Mouse (Mus musculus) adrenal gland (tissue): ENCODE measurements around the gene Ppil6.

Experiments used
- intact Hi-C: fragments of 180-260 bp; cut with DNase I; formaldehyde crosslinking; loops from one replicate; pipeline ENCODE4 v1.15.1; 2025

The Ppil6 gene

DNA sequence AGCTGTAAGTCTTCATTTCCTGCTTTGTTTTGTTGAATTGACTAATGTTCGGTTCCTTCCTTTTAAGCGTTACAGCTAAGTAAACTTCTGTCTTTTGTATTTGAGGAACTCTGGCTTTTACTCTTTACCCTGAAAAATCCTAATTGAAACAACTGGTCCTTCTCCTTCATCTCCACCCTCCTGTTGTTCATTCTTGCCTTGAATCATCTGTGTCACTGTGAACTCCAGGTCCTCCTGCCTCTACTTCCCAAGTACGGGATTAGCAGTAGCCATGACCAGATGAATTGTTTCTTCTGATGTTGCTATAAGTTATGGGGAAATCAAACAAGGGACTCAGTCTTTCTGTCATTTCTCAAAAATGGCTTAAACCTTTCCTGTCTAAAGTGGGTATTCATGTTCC is 33.1 kb downstream of the Ppil6 start:
- intact Hi-C loops, result no loop called here

DNA sequence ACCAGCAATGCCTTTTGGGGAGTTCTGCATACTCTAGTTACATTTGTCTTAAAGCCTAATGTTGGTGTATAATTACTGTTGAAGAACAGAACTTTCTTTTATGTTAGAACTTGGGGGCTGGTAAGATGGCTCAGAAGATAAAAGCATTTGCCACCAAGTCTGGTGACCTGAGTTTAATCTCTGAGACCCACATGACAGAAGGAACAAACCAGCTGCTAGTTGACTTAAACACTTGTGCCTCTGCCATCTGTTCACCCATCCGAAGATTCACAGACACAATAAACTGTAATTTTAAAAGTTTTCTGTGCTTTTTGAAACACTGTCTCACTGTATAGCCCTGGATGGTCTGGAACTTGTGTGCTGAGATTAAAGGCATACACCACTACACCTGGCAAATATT is 35.5 kb downstream of the Ppil6 start:
- intact Hi-C loops, result no loop called here

DNA sequence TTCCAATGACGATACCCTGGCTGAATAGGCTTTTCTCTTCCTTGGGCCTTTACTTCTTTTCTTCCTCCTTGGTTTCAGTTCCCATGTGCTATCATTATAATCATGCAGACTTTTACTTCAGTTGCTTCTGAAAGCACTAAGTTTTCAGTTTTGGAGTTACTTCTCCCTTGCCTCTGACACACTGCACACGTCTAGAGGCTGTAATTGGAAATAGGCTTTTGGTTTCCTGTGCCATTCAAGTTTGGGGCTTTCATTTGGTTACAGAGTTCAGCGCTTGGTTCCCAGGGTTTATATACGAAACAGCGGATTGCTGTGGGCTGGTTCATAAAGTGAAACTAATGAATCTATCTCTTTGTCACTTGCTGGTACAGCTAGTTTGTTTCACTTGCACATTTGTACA is 39.7 kb downstream of the Ppil6 start:
- intact Hi-C loops, result no loop called here

- intact Hi-C loops, result no loop called here
Measured at GRCm38 (mm10) chr10:41535991-41536390, 45.8 kb downstream of the Ppil6 start.

GRCm38 (mm10) chr10:41536714-41537113 is 46.5 kb downstream of the Ppil6 start:
- intact Hi-C loops, result no loop called here

DNA sequence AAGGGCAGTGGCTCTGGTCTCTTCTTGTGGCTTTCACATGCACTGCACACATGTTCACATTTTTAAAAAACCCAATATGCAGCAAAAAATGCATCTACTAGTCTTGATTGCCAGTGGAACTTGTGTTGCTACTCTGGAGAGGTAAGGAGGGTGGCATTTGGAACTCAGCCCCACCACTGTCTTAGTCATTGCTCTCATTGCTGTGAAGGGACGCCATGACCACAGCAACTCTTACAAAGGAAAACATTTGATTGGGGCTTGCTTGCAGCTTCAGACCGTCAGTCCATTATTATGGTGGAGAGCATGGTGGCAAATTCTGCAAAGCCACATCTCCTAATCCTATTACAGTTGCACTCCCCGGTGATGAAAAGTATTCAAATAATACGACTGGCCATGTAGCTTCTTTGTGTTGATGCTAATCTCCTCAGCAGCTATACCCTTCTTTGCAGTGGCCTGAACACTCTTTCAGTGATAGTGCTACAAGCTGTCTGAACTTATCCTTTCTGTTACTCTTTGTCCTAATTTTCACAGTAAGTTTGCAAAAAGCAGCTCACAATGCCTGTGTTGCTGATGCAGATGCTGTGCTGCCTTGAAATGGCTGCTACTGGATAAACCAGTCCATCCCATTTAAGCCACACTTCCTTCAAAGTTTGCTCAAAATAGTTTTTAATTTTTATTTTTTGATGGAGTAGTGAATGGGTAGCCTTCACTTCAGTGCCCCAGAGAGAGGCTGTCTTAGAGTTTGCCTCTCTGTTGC is 47.2 kb downstream of the Ppil6 start:
- intact Hi-C loops, result no loop called here

DNA sequence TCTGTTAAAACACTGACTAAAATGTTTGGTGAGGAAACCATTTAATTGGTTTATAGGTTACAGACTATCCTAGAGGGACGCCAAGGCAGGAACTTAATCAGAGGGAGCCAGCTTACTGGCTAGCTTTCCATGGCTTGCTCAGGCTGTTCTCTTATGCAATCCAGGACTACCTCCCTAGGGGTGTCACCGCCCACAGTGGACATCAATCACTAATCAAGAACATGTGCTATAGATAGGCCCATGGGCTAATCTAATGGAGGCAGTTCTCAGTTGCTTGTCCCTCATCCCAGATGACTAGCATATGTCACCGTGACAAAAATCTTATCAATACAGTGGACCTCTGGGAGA is 47.7 kb downstream of the Ppil6 start:
- intact Hi-C loops, result no loop called here

DNA sequence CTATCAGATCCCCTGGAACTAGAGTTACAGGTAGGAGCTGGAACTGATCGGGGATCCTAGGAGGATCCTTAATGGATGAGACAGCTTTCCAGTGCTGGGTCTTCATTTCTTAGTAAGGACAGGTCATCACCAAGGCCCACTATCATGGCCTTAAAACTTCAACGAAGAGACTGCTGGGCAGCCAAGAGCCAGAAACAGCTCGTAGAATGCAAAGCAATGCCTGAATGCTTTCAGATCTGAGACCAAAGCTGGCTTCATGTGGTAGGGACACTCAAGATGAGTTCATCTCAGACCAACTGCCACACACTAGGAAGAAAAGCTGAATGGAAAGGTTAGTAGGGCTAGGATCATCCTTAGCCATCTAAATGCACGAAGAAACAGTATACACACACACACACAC is 48.7 kb downstream of the Ppil6 start:
- intact Hi-C loops, result no loop called here

DNA sequence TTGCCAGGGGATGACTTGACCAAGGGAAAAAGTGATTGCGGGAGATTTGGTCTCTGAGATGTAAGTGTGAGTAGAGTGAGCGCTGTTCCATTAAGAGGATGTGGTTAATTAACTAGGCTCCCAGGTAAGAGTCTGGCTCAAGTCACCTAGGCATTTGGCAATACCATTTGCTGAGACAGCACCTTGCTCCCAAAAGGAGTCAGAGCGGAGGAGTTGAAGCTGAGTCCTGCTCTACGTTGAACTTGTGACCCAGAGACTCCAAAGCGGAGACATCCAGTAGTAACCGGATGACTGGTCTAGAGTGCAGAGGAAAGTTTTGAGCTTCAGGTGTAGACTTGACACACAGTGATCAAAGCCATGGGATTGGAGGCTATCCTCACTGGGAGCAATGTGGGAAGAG is 51.8 kb downstream of the Ppil6 start:
- intact Hi-C loops, result no loop called here

GRCm38 (mm10) chr10:41543439-41543838 is 53.2 kb downstream of the Ppil6 start:
- intact Hi-C loops, result no loop called here

DNA sequence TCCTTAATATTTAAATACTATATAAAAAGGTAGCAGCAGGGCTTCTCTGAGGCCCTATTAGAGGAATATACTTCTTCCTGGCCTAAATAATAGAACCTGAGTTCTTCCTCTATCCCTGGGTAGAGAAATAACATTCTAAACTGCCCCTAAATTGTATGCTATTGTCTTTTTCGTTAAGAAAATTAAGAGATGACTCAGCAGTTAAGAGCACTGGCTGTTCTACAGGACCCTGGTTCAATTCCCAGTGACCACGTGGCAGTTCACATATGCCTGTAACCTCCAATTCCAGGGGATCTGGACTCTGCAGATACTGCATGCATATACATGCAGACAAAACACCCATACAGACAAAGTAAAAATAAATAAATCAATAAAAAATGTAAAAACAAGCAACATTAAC is 53.6 kb downstream of the Ppil6 start:
- intact Hi-C loops, result no loop called here

GRCm38 (mm10) chr10:41544481-41545190 is 54.4 kb downstream of the Ppil6 start:
- intact Hi-C loops, result no loop called here

DNA sequence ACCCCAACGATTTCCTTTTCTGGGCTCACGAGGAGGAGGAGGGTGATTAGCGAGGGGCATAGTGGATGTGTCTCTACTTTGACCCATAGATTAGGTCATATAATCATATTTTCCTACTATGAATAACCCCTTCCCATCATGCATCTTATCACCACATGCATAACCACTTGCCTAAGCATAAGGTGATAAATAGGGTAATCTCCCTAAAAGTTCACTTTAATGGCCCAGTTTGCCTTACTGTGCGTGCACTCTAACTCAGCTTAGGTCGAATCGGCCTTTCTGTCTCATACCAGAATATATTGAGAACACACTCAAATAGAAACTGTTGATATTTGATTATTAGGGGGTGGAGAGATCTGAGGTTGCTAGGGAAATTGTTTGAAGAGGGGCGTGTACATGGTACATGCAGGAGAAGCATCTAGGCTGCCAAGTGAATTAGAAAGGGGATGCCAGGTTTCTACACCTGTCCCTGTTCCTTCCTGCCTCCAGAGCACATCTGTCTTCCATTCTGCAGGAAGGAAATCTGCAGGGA is 55.1 kb downstream of the Ppil6 start:
- intact Hi-C loops, result no loop called here

GRCm38 (mm10) chr10:41546396-41547165 is 56.3 kb downstream of the Ppil6 start:
- intact Hi-C loops, result no loop called here

- intact Hi-C loops, result no loop called here
Measured at GRCm38 (mm10) chr10:41550711-41551110, 60.5 kb downstream of the Ppil6 start.

DNA sequence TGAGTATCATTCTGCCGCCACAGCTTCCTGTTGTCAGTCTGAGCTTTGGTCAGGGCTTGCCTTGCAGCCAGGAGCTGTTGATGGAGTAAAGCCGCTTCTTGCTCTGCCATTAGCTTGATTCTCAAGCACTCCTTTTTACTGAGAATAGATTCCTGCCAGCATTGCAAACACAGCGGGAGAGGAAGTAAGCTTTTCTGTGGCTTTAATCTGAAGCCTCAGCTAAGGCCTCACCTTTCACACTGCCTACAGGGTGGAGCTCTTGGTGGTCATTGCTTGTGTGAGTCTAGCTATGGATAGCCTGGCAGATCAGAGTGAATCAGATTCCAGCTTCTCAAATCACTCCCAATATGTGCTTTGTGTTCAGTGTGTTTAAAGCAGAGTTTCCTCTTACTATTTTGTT is 62.1 kb downstream of the Ppil6 start:
- intact Hi-C loops, result no loop called here

DNA sequence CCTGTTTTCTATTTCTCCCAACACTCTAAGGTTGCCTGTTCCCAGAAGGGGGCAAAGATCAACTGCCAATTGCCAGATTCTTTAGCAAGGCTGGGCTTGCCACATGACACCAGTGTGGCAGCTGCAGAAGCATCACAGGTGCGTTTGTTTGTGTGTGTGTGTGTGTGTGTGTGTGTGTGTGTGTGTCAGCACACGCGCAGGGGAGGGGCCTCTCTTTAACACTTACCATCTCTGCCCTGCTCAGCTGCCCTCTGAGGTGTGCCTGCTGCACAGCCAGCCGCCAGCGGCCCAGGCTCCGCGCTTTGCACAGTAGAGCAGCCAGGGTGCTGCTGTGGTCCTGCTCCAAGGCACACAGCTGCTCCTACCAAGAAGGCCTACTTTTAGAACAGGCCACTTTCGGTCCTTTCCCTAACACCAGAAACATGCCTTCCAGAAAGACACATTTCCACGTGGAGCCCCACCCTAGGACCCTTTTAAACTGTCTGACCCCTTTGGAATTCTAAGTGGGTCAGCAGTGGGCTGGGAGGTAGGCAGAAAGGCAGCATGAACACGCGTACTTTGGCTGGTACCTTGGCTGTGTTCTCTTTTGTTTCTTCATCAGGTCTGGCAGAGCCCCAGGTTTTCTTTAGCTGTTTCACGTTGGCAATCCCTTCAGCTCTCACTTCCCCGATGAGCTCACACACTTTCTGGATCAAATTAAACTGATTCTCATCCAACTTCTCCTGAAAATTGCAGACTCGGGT is 62.8 kb downstream of the Ppil6 start:
- intact Hi-C loops, result no loop called here

DNA sequence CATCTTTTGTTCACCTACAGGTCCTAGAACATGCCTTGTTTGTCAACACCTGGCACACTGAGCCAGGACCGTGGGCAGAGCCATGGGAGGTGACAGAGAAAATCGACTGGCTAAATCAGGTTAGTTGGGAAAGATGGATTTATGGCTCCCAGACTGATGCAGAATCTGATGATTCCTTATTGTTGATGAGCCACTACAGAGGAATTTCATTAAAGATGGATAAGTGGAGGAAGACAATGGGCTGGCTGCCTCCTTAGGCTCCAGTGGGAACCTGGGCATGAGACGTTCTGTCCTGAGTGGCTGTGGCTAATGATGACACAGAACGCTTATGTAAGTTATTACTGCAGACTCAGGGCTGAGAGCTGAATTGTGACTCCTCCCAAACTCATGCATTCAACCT is 63.5 kb downstream of the Ppil6 start:
- intact Hi-C loops, result no loop called here

- intact Hi-C loops, result no loop called here
Measured at GRCm38 (mm10) chr10:41555081-41555480, 64.8 kb downstream of the Ppil6 start.

DNA sequence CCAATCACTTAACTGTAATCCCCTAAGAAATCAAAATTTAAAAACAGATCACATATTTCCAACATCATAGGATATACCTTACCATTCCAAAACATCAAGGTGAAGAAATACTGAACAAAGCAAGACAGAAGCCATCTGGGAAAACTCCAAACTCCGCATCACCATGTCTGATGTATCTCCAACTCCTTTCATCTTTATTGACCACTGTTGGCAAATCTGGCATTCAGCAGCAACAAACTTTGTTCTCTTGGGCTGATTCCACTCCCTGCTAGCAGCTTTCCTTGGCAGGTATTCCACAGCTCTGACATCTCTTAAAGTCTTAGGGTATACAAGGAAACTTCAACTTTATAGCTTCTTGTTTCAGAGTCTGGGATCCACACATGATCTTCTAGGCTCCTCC is 68.2 kb downstream of the Ppil6 start:
- intact Hi-C loops, result no loop called here

DNA sequence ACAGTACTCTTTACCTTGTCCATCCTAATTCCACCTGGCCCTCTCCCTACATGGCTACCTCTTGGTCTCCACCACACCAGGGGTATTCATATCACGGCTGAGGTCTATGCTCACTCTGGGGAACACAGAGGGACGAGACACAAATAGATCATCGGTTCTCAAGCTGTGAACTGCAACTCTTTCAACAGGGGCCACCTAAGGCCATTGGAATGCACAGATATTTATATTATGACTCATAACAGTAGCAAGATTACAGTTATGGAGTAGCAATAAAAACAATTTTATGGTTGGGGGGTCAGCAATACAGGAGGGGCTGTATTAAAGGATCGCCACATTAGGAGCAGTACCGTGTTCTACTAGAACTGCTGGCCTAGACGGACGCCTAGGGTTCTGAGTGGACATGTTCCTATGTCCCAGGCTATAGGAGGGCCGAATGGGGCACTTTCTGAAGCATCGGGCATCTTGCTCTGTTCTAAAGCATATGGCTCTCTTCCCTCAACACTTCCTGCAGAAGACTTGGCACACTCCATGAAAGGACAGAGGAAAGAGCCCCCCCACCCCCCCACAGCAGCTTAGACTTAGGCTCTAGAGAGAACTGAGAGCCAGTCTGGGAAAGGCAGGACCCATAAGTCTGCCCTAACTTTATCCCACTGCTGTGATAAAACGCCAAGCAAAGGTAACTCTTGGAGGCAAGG is 71.6 kb downstream of the Ppil6 start:
- intact Hi-C loops, result no loop called here
